Mouse (Mus musculus) adrenal gland, postnatal 25 days (tissue): Measurements from ENCODE around the gene Adap2. TPM values are rescaled to one million over a fixed set of nuclear protein-coding genes. Genes with fewer than 3 reads are reported as not detected.
"Not testable (repeated sequence)": the region's sequence is repeated elsewhere in the genome, so short reads cannot be mapped to it uniquely, and the experiment has no call there.

ENCODE experiments used
- DNase-seq: peaks from one replicate; pipeline ENCODE4 v3.0.0; 2021; ENCODE audit warnings: mixed read lengths
- total RNA-seq: library from RNA; stranded (reverse); gene quantifications from 2 replicates; pipeline ENCODE4 v1.2.3, GENCODE M21; 2021

Adap2 gene
- total RNA-seq, 1 experiment from 2014 or later: 16.3 TPM

DNA sequence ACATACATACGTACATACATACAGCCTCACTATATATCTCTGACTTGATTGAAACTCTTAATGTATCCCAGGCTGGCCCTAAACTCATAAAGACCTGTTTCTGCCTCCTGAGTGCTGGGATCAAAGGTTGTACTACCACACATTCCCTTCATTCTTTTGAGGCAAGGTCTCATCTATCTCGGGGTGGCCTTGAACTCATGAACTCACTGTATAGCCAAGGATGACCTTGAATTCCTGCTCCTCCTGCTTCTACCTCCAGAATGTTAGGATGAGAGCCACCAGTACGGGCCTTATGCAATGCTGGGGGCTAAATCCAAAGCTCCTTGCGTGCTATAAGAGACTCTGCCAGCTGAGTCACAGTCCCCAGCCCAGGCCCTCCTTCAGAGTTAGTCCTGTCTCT is 7.1 kb downstream of the Adap2 start:
- no peak for DNase-seq

GRCm38 (mm10) chr11:80163362-80164116 is 9.6 kb downstream of the Adap2 start:
- DNase-seq: no peak

DNA sequence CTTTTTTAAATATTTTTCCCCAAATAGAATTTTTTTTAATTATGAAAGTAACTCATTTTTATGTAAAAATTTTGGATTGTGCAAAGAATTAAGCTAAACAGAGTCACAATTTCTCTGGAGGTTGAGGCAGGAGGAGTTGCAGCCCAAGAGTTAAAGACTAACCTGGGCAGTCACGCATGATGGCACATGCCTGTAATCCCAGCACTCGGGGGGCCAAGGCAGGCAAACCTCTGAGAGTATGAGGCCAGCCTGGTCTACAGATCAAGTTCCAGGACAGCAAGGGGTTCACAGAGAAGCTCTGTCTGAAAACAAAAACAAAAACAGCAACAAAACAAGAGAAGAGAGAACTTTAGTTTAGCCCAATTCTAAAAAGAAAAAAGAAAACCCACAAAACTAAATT is 10.3 kb downstream of the Adap2 start:
- no peak for DNase-seq

DNA sequence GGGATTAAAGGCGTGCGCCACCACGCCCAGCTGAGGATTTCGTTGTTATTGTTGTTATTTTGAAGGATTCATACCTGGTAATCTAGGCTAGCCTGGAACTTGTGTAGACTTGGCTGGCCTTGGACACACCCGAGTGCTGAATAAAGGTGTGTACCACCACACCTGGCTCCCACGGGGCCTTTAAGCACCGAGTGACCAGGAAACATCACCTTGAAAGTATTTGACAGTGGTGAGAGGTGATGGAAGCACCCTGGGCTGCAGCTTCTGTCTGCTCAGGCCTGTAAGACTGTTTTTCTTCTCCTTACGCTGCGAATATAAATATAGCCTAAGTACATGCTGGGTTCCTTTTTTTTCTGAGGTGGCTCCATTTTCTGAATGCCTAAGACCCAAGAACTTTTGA is 14.2 kb downstream of the Adap2 start:
- DNase-seq: no peak

DNA sequence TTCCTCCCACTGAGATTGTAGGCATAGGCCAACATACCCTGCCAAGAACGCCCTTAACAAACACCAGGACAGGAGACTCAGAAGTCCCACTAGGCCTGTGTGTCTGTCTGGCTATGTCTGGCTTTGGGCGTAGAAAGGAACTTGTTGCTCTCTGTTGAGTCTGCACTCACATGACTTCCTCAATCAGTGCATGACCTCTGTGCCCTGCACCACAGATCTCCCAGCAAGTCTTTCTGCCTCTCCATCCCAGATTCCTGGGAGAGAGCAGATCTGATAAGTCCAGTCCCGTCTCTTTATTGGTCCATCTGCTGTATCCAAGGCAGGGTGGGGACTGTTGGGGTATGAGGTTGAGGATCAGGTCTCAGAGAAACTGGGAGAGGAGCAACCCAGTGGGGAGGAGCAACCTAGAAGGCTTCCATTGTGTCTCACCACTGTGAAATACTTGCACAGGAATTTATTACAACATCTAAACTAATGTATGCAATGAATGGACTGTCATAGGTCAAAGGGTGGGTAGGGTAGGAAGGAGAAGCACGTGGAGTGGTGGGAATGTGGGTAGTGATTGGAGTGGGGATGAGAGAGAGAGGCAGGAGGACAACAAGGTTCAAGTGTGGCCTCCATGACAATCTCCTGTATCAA is 14.8 kb downstream of the Adap2 start:
- DNase-seq: no peak

- no peak for DNase-seq
These were observed 15.7 kb downstream of the Adap2 start for GRCm38 (mm10) chr11:80169629-80170028.

GRCm38 (mm10) chr11:80170351-80170750 is 16.4 kb downstream of the Adap2 start:
- DNase-seq: no peak

DNA sequence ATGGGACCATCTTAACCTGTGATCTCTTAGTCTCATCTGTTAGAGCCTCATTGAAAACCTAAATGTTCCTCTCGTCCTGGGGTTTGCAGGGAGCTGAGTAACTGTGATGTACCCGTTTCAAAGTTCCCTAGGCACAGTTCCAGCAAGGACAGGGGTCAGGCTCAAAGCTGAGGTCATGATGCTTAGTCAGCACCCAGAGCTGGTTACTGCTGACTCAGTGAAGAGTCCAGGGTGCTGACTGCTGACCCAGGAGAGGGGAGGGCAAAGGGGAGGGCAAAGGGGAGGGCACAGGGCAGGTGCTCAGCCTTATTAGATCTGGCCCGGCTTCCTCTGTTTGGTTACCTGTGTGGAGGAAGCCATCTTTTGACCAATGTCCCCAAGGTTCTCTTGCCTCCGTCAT is 18.0 kb downstream of the Adap2 start:
- DNase-seq: peak; percentile 70

GRCm38 (mm10) chr11:80173963-80174670 is 20.2 kb downstream of the Adap2 start:
- no peak for DNase-seq

- no peak for DNase-seq
These were observed 23.3 kb downstream of the Adap2 start for GRCm38 (mm10) chr11:80176911-80177895.

GRCm38 (mm10) chr11:80178316-80178715 is 24.4 kb downstream of the Adap2 start:
- no peak for DNase-seq

- no peak for DNase-seq
These were observed 27.3 kb downstream of the Adap2 start for GRCm38 (mm10) chr11:80181021-80181749.

- not testable (repeated sequence) for DNase-seq
These were observed 29.3 kb downstream of the Adap2 start for GRCm38 (mm10) chr11:80183054-80183704.

GRCm38 (mm10) chr11:80183705-80184255 is 29.9 kb downstream of the Adap2 start, which contains the start of gene Rnf135:
Rnf135 (plus strand) TSS chr11:80183851.
- DNase-seq: peak; percentile 93

DNA sequence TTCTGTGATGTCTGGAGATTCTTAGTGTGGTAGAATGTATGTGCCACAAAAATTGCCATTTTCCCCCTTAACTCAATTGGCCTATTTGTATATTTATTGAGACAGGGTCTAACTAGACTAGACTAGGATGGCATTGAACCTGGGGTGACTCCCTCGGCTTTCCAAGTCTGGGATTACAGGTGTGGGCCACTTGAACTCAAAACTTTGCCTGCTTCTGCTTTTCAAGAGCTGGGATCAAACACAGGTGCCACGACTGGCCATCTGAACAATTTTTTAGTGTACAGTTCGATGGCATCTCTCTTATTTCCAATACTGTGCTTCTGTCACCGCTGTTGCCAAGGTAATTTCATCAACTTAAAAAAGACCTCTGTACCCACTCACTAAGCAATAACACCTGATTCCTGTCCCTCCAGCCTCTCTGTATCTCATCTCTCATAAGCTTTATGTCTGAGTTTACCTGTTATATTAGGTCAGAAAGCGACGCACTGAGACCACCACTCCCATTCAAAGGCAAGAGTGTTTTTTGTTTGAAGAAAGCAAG is 30.7 kb downstream of the Adap2 start:
- DNase-seq: no peak

- not testable (repeated sequence) for DNase-seq
These were observed 31.6 kb downstream of the Adap2 start for GRCm38 (mm10) chr11:80185441-80185976.

GRCm38 (mm10) chr11:80190280-80190679 is 36.4 kb downstream of the Adap2 start:
- no peak for DNase-seq

DNA sequence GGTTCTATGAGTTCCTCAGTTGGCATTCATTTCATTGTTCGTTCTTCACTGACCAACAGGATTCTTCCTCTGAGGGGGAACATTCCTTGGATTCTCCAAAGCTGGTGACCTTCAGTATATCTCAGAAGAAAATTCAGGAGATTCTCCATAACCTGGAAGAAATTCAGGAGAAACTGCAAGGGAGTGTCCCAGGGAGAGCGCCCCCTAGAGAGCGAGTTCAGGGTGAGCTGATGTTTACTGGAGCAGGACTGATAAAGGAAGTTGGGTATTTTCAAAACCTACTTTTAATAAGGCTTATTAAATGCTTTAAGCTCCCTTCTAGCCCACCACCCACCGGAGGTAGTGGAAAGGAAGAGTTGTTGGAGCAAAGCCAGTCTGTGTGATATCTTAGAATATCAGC is 39.9 kb downstream of the Adap2 start:
- no peak for DNase-seq

GRCm38 (mm10) chr11:80196351-80196750 is 42.4 kb downstream of the Adap2 start:
- no peak for DNase-seq

DNA sequence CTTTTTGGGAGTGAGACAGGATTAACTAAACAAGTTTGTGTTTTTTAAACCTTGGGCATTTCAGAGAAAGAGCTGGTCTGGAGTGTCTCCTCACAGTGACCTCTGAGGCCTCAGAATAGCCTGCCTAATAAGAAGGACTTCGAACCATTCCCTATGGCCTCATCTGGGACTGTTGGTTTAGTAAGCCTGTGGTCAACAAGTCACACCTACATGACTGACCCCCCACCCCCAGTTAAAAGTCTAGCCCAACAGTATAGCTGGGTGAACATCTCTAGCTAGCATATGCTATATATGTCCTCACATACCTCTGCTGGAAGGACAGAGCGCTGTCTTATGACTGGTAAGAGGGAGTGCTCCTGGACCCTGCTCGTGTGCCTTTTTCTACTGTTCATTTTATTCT is 45.4 kb downstream of the Adap2 start:
- no peak for DNase-seq
